Mouse (Mus musculus) liver, embryonic 16.5 days (tissue): ENCODE measurements around the gene Herc2. TPM values are rescaled to one million over a fixed set of nuclear protein-coding genes. Genes with fewer than 3 reads are reported as not detected.
A peak's percentile ranks its signal among the peaks of the same experiment; 100 is the strongest.

Experiments used
- ATAC-seq: fragments of 200-750 bp; cut with Nextera tagmentation; 2 replicates; pipeline ENCODE4 v1.8.0; 2017; ENCODE audit warnings: low read depth, mild to moderate bottlenecking, moderate number of reproducible peaks, moderate library complexity
- H3K27ac ChIP-seq: fragments of 300-500 bp; sonication (generic); 2 replicates; pipeline ENCODE4 v1.5.1; 2014; ENCODE audit warnings: mild to moderate bottlenecking, low read length
- H3K27me3 ChIP-seq: fragments of 300-500 bp; sonication (generic); 2 replicates; pipeline ENCODE4 v1.6.1; 2014; ENCODE audit warnings: low read depth, low read length, mixed read lengths; ENCODE audit not compliant: control insufficient read depth, insufficient read depth
- H3K36me3 ChIP-seq: fragments of 300-500 bp; sonication (generic); 2 replicates; pipeline ENCODE4 v1.6.1; 2014; ENCODE audit warnings: mild to moderate bottlenecking; ENCODE audit not compliant: control insufficient read depth, insufficient read depth
- H3K4me1 ChIP-seq: fragments of 300-500 bp; sonication (generic); 2 replicates; pipeline ENCODE4 v1.6.1; 2014; ENCODE audit warnings: low read depth, low read length, mixed read lengths; ENCODE audit not compliant: control insufficient read depth
- H3K4me2 ChIP-seq: fragments of 300-500 bp; sonication (generic); 2 replicates; pipeline ENCODE4 v1.6.1; 2014; ENCODE audit warnings: low read depth, low read length, mixed read lengths
- H3K4me3 ChIP-seq: fragments of 300-500 bp; sonication (generic); 2 replicates; pipeline ENCODE4 v1.5.1; 2014; ENCODE audit warnings: low read depth, mild to moderate bottlenecking, low read length
- H3K9ac ChIP-seq: fragments of 300-500 bp; sonication (generic); 2 replicates; pipeline ENCODE4 v1.6.1; 2014; ENCODE audit warnings: low read depth, low read length
- H3K9me3 ChIP-seq: fragments of 300-500 bp; sonication (generic); replicated peaks from 2 replicates; pipeline ENCODE4 v1.6.1; 2016; ENCODE audit warnings: low read length; ENCODE audit not compliant: control insufficient read depth
- WGBS: fragments of 180-500 bp; shearing (Covaris S2); extraction: QIAGEN DNeasy Blood & Tissue Kit; methylation state at CpG from one replicate; pipeline ENCODE4 v1.1.7; 2014; ENCODE audit not compliant: insufficient replicate concordance; 5-methylcytosine and 5-hydroxymethylcytosine counted together
- polyA plus RNA-seq: library from polyadenylated mRNA; unstranded; fragments of >200 nt; fragmentation: Nextera tagmentation; extraction: Ambion mirVana; gene quantifications from 2 replicates; pipeline ENCODE4 v1.2.1, GENCODE M21; 2015

Herc2 gene
- polyA plus RNA-seq, 1 experiment from 2014 or later = 13.4 TPM

DNA sequence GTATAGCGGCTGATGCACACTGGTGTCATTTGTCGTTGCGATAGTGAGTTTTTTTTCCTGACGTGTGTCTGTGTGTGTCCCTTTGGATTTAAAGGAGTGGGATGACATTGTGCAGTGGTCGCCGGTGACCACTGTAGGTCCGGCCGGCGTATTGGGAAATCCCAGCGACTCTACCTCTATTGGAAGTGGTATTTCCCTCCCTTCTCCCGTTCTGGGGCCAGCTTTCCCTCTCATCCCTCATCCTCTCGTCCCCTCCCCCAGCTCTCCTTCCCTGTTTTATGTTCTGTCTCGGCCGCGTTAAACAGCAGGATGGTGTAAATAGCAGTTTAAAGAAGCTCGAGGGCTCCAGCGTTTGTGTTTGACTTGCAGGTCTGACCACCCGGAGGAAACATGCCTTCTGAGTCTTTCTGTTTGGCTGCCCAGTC, 503 bp downstream of the Herc2 start:
- no peaks in the 10 kb centered on the region for H3K27me3 ChIP-seq
- peak overlapping the region; percentile 87 for H3K9ac ChIP-seq
- H3K36me3 ChIP-seq = no peaks in the 10 kb centered on the region; the same call in 1 of the 2 replicates
- H3K4me2 ChIP-seq = peak overlapping the region; percentile 65
- peak overlapping the region; percentile 91 for H3K4me3 ChIP-seq
- peak overlapping the region; percentile 96 for H3K27ac ChIP-seq
- under 1% methylated on average over 18 of the region's 18 CpGs for WGBS
- no peaks in the 10 kb centered on the region for H3K9me3 ChIP-seq
- no peak for ATAC-seq
- H3K4me1 ChIP-seq = peaks cover 22% of the 10 kb centered on the region

DNA sequence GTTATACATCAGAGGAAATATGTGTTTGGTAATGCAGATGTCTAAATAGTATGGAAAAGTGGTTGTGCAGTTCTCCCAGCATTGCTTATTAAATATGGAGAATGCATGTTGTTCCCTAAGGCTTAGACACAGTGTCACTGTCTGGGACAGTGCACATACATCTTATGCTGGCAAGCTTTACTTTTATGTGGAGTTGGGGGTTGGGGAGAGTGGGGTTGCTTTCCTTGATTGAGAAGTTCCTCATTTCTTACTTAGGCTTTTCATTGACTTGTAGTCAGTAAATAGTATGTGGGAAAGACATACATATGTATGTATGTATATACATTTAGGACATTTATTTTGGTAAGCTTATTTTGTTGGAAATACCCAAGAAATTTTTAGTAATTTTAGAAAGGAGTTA, 3.0 kb downstream of the Herc2 start:
- Histone ChIP-seq H3K27me3 (no peaks in the 10 kb centered on the region), H3K27ac (no peak overlapping the region), H3K9me3 (no peaks in the 10 kb centered on the region), H3K4me1 (peaks cover 22% of the 10 kb centered on the region), H3K36me3 (peaks cover 15% of the 10 kb centered on the region), H3K4me2 (no peak overlapping the region), H3K9ac (no peak overlapping the region), H3K4me3 (no peak overlapping the region)
- ATAC-seq = no peak

DNA sequence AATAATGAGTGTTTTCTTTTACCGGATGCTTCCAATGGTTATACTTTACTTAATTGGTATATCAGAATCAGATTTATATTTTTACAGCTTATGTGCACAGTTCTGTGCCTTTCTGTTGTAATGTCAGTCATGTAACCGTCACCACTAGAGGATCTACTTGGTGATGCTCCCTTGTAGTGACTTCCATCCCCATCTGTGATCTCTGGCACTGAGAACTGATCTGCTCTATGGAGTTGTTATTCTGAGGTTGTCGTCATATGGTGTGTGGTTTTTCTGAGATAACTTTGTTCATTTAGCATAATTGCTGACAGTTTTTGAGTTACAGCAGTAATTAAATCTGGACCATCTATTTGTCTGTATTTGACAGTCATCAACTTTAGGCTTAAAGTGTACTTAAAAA, 5.3 kb downstream of the Herc2 start:
- H3K4me2 ChIP-seq = no peak overlapping the region
- H3K9me3 ChIP-seq = no peaks in the 10 kb centered on the region
- H3K9ac ChIP-seq = no peak overlapping the region
- no peak overlapping the region for H3K4me3 ChIP-seq
- WGBS = 78% methylated on average over 3 of the region's 3 CpGs
- peaks cover 11% of the 10 kb centered on the region for H3K4me1 ChIP-seq
- H3K27ac ChIP-seq = no peak overlapping the region
- peaks cover 15% of the 10 kb centered on the region for H3K36me3 ChIP-seq
- H3K27me3 ChIP-seq = no peaks in the 10 kb centered on the region
- no peak for ATAC-seq

DNA sequence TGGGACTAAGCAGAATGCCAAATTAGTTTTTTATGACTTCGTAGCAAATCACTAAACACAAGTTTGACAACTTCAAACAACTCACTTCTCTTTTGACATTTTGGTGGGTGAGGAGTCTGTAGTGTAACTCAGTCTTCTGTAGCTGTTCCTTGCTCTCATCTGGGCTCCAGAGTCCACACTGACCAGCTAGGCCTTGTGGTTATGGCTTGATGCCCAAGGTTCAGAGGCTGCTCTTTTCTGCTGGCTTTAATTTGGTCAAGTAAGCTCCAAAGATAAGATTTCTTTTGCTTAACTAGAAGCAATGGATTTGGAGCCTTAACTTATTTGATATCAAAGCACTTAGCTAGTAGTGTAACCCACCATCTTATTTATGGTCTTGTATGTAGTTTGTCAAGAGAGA, 14.9 kb downstream of the Herc2 start:
- Histone ChIP-seq H3K9ac (no peak overlapping the region), H3K27me3 (no peaks in the 10 kb centered on the region), H3K4me1 (peaks cover 3% of the 10 kb centered on the region), H3K4me2 (no peak overlapping the region), H3K36me3 (peaks cover 8% of the 10 kb centered on the region), H3K9me3 (no peaks in the 10 kb centered on the region), H3K27ac (no peak overlapping the region), H3K4me3 (no peak overlapping the region)
- ATAC-seq = no peak
- 93% methylated on average over 1 of the region's 1 CpGs for WGBS

DNA sequence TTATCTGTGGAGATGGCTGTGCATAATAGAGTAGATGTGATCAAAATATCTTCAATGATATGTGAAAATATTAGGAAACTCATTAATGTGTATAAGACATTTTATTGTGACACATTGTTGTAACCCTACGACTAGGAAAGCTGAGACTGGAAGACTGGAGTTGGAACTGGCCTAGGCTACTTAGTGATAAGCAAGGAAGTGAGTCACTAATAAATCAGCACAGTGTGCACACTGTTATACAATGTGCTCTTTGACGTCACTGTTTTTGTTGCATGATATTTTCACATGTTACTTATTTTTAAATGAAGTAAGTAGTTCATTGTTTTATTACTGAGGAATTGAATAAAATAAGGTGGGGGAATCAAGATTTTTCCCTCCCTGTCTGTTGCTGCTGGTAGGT, 16.1 kb downstream of the Herc2 start:
- H3K4me3 ChIP-seq = no peak overlapping the region
- no peaks in the 10 kb centered on the region for H3K9me3 ChIP-seq
- H3K4me1 ChIP-seq = peaks cover 3% of the 10 kb centered on the region
- H3K27me3 ChIP-seq = no peaks in the 10 kb centered on the region
- H3K4me2 ChIP-seq = no peak overlapping the region
- H3K36me3 ChIP-seq = peaks cover 8% of the 10 kb centered on the region
- ATAC-seq = no peak
- H3K9ac ChIP-seq = no peak overlapping the region
- WGBS = 47% methylated on average over 2 of the region's 2 CpGs
- no peak overlapping the region for H3K27ac ChIP-seq

DNA sequence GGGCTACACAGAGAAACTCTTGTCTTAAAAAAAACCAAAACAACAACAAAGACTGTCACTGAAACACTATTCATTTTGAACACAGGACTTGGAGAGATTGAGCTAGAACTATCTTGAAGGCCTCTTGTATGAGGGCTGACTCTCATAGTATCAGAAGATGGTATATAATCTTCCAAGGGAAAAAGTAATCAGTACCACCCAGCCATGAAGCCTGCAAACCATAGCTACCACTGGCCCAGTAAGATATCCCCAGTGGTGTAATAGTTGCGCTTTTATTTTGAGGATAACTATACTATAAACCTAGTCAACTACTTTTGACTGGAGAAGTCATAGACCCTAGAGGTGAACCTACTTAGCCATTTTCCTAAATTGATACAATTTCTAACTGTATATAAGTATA, 16.6 kb downstream of the Herc2 start:
- Histone ChIP-seq H3K4me1 (peaks cover 3% of the 10 kb centered on the region), H3K9ac (no peak overlapping the region), H3K4me2 (no peak overlapping the region), H3K27ac (no peak overlapping the region), H3K4me3 (no peak overlapping the region), H3K36me3 (peaks cover 7% of the 10 kb centered on the region), H3K27me3 (no peaks in the 10 kb centered on the region), H3K9me3 (no peaks in the 10 kb centered on the region)
- no peak for ATAC-seq
- 67% methylated on average over 1 of the region's 1 CpGs for WGBS

DNA sequence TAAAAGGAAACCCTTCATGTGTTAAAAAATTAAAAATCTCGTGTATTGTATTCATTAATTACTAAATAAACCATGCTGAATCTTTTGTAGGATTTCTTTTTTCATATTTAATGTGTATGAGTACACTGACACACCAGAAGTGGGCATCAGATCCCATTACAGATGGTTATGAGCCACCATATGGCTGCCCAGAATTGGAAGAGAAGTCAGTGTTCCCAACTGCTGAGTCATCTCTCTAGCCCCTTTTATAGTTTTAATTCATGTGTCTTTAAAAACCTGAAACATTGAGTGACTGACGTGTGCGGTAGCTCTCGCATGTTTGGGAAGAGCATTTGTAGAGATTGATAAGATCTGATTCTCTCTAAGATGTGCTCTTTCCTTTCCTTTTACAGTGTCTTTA, 21.7 kb downstream of the Herc2 start:
- Histone ChIP-seq H3K4me3 (no peak overlapping the region), H3K4me1 (no peaks in the 10 kb centered on the region), H3K27me3 (no peaks in the 10 kb centered on the region), H3K27ac (no peak overlapping the region), H3K4me2 (no peak overlapping the region), H3K9ac (no peak overlapping the region), H3K9me3 (no peaks in the 10 kb centered on the region), H3K36me3 (peaks cover 8% of the 10 kb centered on the region)
- no peak for ATAC-seq
- 82% methylated on average over 4 of the region's 4 CpGs for WGBS

DNA sequence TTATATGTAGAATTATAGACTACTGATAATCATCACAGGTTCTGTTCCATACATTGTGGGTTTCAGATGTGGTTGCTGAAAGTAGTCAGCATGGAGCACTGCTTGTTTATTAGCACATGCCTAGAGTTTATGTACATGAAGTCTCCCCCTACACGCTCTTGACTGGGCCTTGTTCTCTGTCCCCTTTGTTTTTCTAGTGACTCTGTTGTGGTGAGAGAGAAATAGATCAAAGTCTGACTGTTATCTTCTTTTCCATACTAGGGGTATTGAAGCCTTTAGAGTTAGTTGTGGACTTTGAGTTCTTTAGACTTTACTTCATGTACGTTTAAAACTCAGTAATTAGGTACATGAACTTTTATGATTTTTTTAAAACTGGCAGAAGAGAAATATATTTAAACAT, 33.0 kb downstream of the Herc2 start:
- Histone ChIP-seq H3K4me1 (no peaks in the 10 kb centered on the region), H3K4me2 (no peak overlapping the region), H3K9ac (no peak overlapping the region), H3K4me3 (no peak overlapping the region), H3K27ac (0 out of 2 replicates have a peak overlapping the region, but pooled peaks have one; percentile 17), H3K9me3 (no peaks in the 10 kb centered on the region), H3K27me3 (no peaks in the 10 kb centered on the region), H3K36me3 (peaks cover 11% of the 10 kb centered on the region)
- WGBS = 72% methylated on average over 2 of the region's 2 CpGs
- ATAC-seq = peak; percentile 63

DNA sequence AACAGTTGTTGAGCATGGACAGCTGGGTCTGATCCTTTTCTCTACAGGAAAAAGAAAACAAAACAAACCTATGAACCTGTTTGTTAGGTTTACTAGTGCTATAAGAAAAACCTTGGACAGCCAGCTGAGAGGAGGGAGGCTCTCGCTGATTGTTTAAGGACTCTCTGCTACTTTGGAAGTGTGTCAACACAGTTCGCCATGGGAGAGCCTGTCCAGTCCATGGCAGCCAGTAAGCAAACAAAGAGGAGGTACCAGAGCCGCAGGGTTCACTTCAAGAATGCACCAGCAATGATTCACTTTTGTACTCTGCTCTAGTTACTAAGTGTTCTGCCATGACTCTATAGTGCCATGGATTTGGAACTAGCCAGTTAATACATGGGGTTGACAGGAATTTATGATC, 39.1 kb downstream of the Herc2 start:
- Histone ChIP-seq H3K4me1 (no peaks in the 10 kb centered on the region), H3K9me3 (no peaks in the 10 kb centered on the region), H3K27ac (peak overlapping the region; percentile 60), H3K27me3 (no peaks in the 10 kb centered on the region), H3K4me2 (no peak overlapping the region), H3K36me3 (peaks cover 38% of the 10 kb centered on the region), H3K9ac (no peak overlapping the region), H3K4me3 (no peak overlapping the region)
- peak; percentile 91 for ATAC-seq
- WGBS = 78% methylated on average over 3 of the region's 3 CpGs

DNA sequence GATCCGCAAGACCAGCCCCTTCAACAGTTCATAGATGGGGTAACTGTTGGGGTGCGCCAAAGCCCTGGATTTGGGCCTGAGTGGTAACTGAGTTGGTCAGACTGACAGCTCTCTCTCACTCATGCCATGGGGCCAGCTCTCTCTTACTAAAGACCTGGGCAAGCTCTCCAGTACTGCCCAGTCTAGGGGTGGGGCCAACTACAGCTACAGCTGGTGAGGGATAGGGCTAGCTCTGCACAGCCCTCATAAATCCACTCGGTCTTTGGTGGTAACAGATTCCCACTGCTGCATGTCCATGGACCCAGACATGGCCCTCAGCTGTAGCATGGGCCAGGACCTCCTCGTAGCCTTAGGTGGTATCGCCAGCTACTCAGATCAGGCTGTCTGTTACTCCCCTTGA, 41.4 kb downstream of the Herc2 start:
- Histone ChIP-seq H3K9me3 (no peaks in the 10 kb centered on the region), H3K27me3 (no peaks in the 10 kb centered on the region), H3K4me3 (no peak overlapping the region), H3K27ac (no peak overlapping the region), H3K9ac (no peak overlapping the region), H3K4me1 (no peaks in the 10 kb centered on the region), H3K36me3 (peaks cover 46% of the 10 kb centered on the region), H3K4me2 (no peak overlapping the region)
- WGBS = 89% methylated on average over 5 of the region's 5 CpGs
- no peak for ATAC-seq
